Mouse (Mus musculus) A20 (cell line): ENCODE data around the gene Chac1.

Source experiments
- DNase-seq: peaks from one replicate; pipeline ENCODE4 v3.0.0-alpha.2; 2011; ENCODE audit warnings: low read depth, low spot score

The Chac1 gene

DNA sequence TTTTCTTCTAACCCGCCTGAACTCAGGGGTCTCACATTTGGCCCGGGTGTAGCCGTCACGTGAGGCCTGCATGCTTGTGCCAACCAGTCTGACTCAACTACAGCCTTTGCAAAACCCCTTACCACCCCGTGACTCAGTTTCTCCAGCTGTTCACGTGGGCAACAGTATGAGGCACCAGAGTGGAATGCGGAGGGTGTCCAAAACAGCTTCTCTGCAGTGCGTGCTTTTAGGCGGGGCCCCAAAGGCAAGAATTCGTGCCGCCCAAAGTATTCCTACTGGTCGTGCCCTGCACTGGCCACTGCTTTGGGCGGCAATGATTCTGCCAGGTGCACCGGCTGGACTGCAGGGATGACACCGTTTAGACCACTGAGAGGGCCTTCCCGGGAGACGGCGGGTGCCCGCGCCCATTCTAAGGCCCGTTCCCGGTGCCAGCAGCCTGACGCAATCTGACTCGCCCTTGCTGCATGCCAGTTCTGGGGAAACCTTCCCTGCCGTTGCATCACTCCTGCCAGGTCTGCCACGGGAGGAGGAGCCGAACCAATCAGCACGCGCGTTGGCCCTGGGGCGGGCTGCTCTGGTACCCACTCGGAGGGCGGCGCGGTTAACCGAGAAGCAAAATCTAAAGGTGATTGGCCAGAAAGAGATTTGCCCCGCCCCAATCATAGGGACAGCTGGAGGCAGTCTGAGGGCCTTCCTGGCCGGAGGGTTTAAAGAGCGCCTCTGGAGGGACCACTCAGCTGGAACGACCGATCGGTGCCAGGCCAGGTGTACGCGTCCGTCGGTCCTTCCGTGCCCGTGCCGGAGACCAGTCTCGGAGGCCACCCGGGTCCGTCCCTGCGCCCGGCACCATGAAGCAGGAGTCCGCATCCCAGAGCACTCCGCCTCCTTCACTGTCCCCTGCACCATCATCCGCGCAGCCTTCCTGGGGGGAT is at the start of gene Chac1:
TSS of gene Chac1 (plus strand) at position 675 of the 932 bp plus-strand sequence.
- DNase-seq = peak; percentile 97

DNA sequence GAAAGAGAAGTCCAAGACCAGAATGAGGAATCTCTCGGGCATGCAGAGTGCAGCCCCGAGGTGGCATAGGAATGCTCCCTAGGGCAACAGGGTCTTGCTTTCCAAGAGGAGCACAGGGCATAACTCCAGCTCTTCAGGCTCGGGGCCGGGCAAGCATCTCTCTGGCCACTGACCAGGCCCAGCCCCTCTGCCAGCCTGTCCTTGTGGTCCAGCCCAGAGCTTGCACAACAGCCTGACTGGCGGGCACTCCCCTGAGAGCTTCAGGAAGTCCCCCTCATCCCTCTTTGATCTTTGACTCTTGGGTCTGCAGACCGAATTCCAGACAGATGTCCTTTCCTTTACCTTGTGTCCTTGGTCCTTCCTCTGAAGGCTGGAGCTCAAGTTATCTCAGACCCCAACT is 48.2 kb upstream of the Chac1 start:
- no peak for DNase-seq

GRCm38 (mm10) chr2:119304391-119304790 is 46.6 kb upstream of the Chac1 start:
- DNase-seq = no peak

GRCm38 (mm10) chr2:119304798-119305208 is 46.2 kb upstream of the Chac1 start:
- DNase-seq = no peak

GRCm38 (mm10) chr2:119311544-119311943 is 39.5 kb upstream of the Chac1 start:
- no peak for DNase-seq

GRCm38 (mm10) chr2:119312380-119312958 is 38.6 kb upstream of the Chac1 start:
- no peak for DNase-seq

GRCm38 (mm10) chr2:119313780-119314479 is 37.1 kb upstream of the Chac1 start:
- DNase-seq = no peak

GRCm38 (mm10) chr2:119314742-119315310 is 36.2 kb upstream of the Chac1 start:
- no peak for DNase-seq

GRCm38 (mm10) chr2:119318043-119318710 is 32.9 kb upstream of the Chac1 start:
- no peak for DNase-seq

DNA sequence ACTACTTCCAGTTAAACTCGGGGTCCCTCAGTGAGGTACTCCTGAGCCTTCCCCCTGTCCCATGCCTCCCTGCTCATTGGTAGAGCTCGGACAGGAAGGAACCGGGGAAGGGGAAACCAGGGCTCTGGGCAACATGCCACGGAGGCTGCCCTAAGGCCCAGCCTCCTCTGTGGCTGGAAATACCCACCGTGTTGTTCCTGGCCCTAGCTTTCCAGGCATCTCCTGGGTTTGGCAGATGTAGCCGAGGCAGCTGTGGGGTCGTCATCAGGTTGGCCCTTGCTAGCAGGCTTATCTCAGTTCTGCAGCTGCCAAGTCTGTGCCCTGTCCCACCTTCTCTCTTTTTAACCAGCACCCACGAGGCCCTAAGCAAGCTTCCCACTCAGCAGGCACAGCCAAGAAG is 30.5 kb upstream of the Chac1 start:
- DNase-seq = no peak

DNA sequence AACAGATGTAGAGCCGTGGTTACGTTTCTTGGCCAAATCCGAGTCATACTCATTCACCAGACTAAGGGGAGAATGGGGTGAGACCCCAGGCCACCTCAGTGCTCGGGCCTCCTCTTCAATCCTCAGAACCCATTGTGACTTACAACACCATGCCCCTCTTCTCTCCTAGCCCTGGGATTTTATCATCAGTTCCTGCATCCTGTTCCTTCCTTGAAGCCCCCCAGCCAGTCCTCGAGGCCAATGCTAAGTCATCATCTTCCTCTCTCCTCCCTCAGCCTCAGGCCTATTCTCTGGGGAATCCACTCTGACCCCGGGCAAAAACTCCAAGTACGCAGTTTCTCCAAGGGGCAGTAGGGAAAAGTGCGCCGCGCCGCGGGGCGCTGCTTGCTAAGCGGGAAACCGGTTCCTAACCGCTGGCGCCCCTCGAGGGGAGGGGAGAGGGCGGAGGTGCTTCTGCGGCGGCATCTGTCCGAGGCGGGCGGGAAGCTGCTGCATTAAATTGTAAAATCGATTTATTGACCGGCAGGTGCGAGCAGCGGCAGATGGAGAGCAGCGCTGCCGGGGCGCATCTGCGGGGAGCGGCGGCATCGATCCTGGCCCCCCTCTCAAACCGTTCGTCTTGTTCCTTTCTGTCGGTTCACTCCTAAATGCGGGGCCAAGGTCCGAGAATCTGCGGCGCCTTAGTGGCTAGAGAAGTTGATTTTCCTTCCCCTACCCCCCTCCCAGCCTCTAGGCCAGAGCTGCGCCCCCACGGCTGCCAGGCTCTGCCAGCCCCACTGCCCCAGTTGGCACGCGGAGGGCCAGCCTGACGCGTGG is 29.1 kb upstream of the Chac1 start:
- DNase-seq = no peak

GRCm38 (mm10) chr2:119322587-119323300 is 28.3 kb upstream of the Chac1 start:
- no peak for DNase-seq

DNA sequence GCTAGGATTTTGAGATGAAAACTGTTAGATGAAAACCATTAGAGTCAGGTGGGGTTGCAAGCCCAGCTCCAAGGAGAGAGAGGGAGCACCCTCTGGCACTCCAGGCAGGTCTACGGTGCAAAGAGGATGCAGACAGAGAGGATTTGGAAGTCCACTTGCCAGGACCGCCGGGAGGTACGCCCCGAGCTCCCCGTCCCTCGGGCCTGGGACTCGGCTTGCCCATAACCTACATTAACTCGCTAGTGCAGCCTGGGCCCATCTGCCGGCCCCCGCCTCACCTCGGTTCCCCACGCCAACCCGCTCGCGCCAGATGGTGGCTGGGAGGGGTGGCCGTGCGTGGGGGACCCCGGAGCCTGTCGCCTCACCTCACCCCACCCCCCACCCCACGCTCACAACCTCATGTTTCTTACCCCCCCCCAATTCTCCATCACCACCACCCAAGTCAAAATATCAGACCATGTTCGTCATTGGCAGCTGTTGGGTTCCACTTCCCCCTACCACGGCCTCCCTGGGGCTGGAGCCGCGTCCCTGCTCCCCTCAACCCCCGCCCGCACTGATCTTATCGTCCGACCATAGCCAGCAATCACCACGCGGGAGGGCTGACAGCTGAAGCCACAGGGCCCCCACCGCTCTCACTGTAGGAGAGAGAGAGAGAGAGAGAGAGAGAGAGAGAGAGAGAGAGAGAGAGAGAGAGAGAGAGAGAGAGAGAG is 27.0 kb upstream of the Chac1 start:
- DNase-seq = peak; percentile 50

DNA sequence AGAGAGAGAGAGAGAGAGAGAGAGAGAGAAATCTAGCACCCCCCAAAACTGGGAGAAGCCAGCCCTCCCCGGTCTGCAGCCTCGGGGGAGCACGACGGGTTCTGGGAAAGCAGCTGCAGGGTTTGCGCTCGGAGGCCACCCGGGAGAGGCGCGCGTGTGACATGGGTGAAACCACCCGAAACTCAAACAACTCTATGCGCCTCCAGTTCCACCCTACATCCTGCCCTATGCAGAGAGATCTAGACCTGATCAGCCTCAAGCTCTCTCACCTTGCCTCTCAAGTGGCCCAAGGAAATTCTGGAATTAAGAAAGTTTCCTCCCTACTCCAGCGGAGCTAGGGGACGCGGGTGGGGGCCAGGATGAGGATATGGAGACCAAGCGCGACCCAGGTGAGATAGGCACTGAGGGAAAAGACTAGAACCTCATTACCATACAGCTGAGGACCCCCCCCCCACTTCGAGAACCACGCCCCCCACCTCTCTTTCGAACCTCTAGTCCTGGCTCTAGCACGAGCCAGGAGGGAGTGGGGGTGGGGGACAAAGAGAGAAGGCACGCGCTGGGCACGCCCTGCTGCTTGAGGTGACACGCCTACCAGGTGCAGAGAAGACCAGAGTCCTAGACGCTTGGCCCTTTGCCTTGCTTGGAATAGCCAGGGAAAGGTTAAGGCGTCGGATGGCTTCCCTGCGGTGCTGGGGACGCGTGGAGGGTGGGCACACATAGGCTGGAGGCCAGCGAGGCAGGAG is 26.3 kb upstream of the Chac1 start:
- DNase-seq = peak; percentile 56

DNA sequence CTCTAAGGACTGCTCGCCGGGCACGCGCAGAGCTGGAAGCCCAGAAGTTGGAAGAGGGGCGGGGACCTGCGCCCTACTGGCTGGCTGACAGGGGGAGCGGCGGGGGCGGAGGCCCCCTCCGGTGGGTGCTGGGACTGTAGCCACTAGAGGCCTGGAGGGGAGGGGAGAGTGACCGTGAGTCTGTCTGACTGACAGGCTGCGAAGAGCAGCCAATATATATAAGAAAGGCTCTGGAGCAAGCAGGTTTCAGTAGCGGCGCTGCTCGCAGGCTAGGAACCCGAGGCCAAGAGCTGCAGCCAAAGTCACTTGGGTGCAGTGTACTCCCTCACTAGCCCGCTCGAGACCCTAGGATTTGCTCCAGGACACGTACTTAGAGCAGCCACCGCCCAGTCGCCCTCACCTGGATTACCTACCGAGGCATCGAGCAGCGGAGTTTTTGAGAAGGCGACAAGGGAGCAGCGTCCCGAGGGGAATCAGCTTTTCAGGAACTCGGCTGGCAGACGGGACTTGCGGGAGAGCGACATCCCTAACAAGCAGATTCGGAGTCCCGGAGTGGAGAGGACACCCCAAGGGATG is 25.4 kb upstream of the Chac1 start, which contains the start of gene Dll4:
TSS of gene Dll4 (plus strand) at position 217 of the 576 bp plus-strand sequence.
- DNase-seq = no peak

GRCm38 (mm10) chr2:119326161-119327101 is 24.6 kb upstream of the Chac1 start:
- DNase-seq = no peak

- DNase-seq = peak; percentile 78
Measured at GRCm38 (mm10) chr2:119327102-119327480, 23.9 kb upstream of the Chac1 start.
